Mouse (Mus musculus): ENCODE measurements around the gene Kifc5b. TPM values are rescaled to one million over a fixed set of nuclear protein-coding genes. Genes with fewer than 3 reads are reported as not detected.
A peak's percentile ranks its signal among the peaks of the same experiment; 100 is the strongest.
"Not testable (repeated sequence)": the region's sequence is repeated elsewhere in the genome, so short reads cannot be mapped to it uniquely, and the experiment has no call there.

Kifc5b gene
- total and polyA plus RNA-seq, 2 experiments from 2014 or later = 1.5 to 3.3 TPM

GRCm38 (mm10) chr17:26918343-26918742, 1.5 kb downstream of the Kifc5b start:
- H3K9me3 ChIP-seq (ENCODE audit: low read length) = no peaks in the 10 kb centered on the region
- H3K36me3 ChIP-seq (ENCODE audit: insufficient read depth) = no peaks in the 10 kb centered on the region
- ATAC-seq = no peak
- no peak overlapping the region for H3K4me2 ChIP-seq (ENCODE audit: low read depth)
- H3K27ac ChIP-seq (ENCODE audit: low read depth, low read length) = no peak overlapping the region
- no peaks in the 10 kb centered on the region for H3K27me3 ChIP-seq (ENCODE audit: insufficient read depth, low read length)
- no peak for DNase-seq
- no peak overlapping the region for H3K9ac ChIP-seq
- no peak for TF ChIP-seq CTCF (IDR thresholded peaks at IDR 0.05; ENCODE audit: low read depth)
- H3K4me3 ChIP-seq (ENCODE audit: low read depth, low read length) = no peak overlapping the region
- H3K4me1 ChIP-seq (ENCODE audit: insufficient read depth) = no peaks in the 10 kb centered on the region
- WGBS = 74% methylated on average over 2 of the region's 2 CpGs

DNA sequence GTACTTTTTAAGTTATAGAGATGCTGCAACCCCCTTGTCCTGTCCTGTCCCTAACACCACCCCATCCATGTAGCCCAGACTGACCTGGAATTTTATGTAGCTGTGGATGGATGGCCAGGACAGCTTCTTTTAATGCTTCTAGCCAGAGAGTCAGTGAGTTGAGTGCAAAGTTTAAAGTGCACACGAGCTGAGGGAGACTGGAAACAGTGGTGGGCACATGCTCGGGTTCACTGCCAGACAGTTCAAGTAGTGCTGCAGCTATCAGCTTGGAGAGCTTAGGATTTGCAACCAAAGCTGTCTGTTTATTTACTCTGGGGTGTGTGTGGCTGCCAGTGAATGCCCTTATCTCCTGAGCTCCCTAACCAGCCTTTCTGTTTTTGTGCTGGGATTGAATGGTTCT, 2.6 kb downstream of the Kifc5b start:
- ATAC-seq; DNase-seq; H3K27ac ChIP-seq (ENCODE audit: low read depth, low read length); H3K9ac ChIP-seq; H3K9me3 ChIP-seq (ENCODE audit: low read length); H3K4me2 ChIP-seq (ENCODE audit: low read depth); H3K36me3 ChIP-seq (ENCODE audit: insufficient read depth); H3K4me3 ChIP-seq (ENCODE audit: low read depth, low read length); H3K4me1 ChIP-seq (ENCODE audit: insufficient read depth); H3K27me3 ChIP-seq (ENCODE audit: insufficient read depth, low read length): not testable (repeated sequence)
- 81% methylated on average over 2 of the region's 2 CpGs for WGBS

DNA sequence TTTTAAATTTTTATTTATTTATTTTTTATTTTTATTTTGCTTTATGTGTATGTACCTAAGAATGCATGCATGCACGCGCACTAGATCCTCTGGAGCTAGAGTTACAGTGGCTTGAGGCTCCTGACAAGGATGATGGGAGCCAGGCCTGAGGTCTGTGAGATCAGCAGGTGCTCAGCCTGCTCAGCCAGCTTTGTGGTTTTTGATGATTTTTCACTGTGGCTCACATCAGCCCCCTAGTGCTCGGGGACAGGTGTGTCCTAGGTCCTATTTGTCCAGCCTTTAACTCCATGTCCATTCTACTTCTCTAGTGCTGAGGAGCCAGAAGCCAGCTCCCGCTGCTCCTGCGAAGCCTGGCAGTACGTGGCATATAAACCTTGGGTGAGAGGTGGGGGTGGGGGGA, 5.5 kb downstream of the Kifc5b start:
- not testable (repeated sequence) for H3K4me1 ChIP-seq (ENCODE audit: insufficient read depth)

GRCm38 (mm10) chr17:26925414-26925813, 8.5 kb downstream of the Kifc5b start:
- DNase-seq; H3K9ac ChIP-seq; H3K27ac ChIP-seq (ENCODE audit: low read depth, low read length); H3K27me3 ChIP-seq (ENCODE audit: insufficient read depth, low read length); H3K36me3 ChIP-seq (ENCODE audit: insufficient read depth); H3K4me2 ChIP-seq (ENCODE audit: low read depth); H3K4me1 ChIP-seq (ENCODE audit: insufficient read depth); H3K9me3 ChIP-seq (ENCODE audit: low read length); H3K4me3 ChIP-seq (ENCODE audit: low read depth, low read length); ATAC-seq: not testable (repeated sequence)
- 98% methylated on average over 9 of the region's 9 CpGs for WGBS

More for the DNA sequence above, 5.5 kb downstream of the Kifc5b start:
- not testable (repeated sequence) for H3K9ac ChIP-seq; H3K27ac ChIP-seq (ENCODE audit: low read depth, low read length); H3K36me3 ChIP-seq (ENCODE audit: insufficient read depth); H3K27me3 ChIP-seq (ENCODE audit: insufficient read depth, low read length); ATAC-seq; DNase-seq; H3K9me3 ChIP-seq (ENCODE audit: low read length); H3K4me2 ChIP-seq (ENCODE audit: low read depth); H3K4me3 ChIP-seq (ENCODE audit: low read depth, low read length)
- WGBS = 95% methylated on average over 5 of the region's 6 CpGs

GRCm38 (mm10) chr17:26931795-26932194, 14.9 kb downstream of the Kifc5b start:
- H3K27me3 ChIP-seq (ENCODE audit: insufficient read depth, low read length); H3K9ac ChIP-seq; ATAC-seq; H3K4me1 ChIP-seq (ENCODE audit: insufficient read depth); H3K27ac ChIP-seq (ENCODE audit: low read depth, low read length); H3K4me3 ChIP-seq (ENCODE audit: low read depth, low read length); H3K9me3 ChIP-seq (ENCODE audit: low read length); H3K4me2 ChIP-seq (ENCODE audit: low read depth): not testable (repeated sequence)
- TF ChIP-seq CTCF (IDR thresholded peaks at IDR 0.05; ENCODE audit: low read depth) = peak; percentile 65
- DNase-seq = peak; percentile 54
- H3K36me3 ChIP-seq (ENCODE audit: insufficient read depth) = peaks cover 22% of the 10 kb centered on the region
- 63% methylated on average over 7 of the region's 7 CpGs for WGBS

DNA sequence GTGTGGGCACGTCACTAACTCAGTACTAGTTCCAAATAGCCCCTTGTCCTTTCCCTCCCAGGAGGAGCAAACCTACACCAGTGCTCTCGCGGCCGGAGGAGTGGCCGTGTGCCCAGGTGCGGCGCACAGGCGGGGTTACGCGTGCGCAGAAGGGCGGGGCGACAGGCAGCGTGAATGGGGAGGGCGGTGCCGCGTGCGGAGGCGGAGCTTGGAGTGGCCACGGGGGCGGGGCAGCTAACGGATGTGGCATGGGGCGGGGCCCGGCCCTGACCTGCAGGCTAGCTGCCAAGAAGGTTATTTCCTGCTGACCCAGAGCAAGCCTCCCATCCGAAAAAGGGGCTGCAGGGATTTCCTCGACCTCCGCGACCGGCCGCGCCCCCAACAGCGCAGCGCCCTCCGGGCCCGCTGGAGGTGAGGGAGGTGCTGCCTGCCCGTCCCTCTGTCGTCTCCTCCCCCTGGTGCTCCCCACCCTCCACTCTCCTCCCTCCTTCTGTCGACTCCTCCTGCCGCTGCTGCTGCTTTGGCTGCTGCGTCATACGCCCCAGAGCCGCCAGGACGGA, 16.0 kb downstream of the Kifc5b start, which contains the start of gene Phf1:
Gene Phf1 (plus strand): TSS at position 214 of the 560 bp plus-strand sequence.
- Histone ChIP-seq H3K27ac (ENCODE audit: low read depth, low read length) (peak within 1 kb of the TSS; percentile 86), H3K4me2 (ENCODE audit: low read depth) (peak within 1 kb of the TSS; percentile 75), H3K27me3 (ENCODE audit: insufficient read depth, low read length) (no peaks in the 10 kb centered on the region), H3K9ac (peak within 1 kb of the TSS; percentile 64), H3K4me1 (ENCODE audit: insufficient read depth) (no peaks in the 10 kb centered on the region), H3K4me3 (ENCODE audit: low read depth, low read length) (peak within 1 kb of the TSS; percentile 72), H3K9me3 (ENCODE audit: low read length) (no peaks in the 10 kb centered on the region), H3K36me3 (ENCODE audit: insufficient read depth) (peaks cover 28% of the 10 kb centered on the region)
- peak; percentile 13; the same call in 1 of the 2 replicates for TF ChIP-seq CTCF (IDR thresholded peaks at IDR 0.05; ENCODE audit: low read depth)
- under 1% methylated on average over 33 of the region's 43 CpGs for WGBS
- peak; percentile 88 for ATAC-seq
- peak; percentile 92 for DNase-seq

- peak overlapping the region; percentile 72 for H3K4me3 ChIP-seq (ENCODE audit: low read depth, low read length)
- peak overlapping the region; percentile 75 for H3K4me2 ChIP-seq (ENCODE audit: low read depth)
- H3K27ac ChIP-seq (ENCODE audit: low read depth, low read length) = peak overlapping the region; percentile 86
- no peaks in the 10 kb centered on the region for H3K9me3 ChIP-seq (ENCODE audit: low read length)
- no peak for ATAC-seq
- H3K36me3 ChIP-seq (ENCODE audit: insufficient read depth) = peaks cover 28% of the 10 kb centered on the region
- H3K27me3 ChIP-seq (ENCODE audit: insufficient read depth, low read length) = no peaks in the 10 kb centered on the region
- H3K4me1 ChIP-seq (ENCODE audit: insufficient read depth) = peaks cover under 1% of the 10 kb centered on the region; the same call in 1 of the 2 replicates
- TF ChIP-seq CTCF (IDR thresholded peaks at IDR 0.05; ENCODE audit: low read depth) = no peak; the same call in 1 of the 2 replicates
- no peak for DNase-seq
- H3K9ac ChIP-seq = peak overlapping the region; percentile 64
- WGBS = 8% methylated on average over 12 of the region's 13 CpGs
These were observed 16.5 kb downstream of the Kifc5b start for GRCm38 (mm10) chr17:26933419-26933818.

Measured in forebrain, postnatal 0 days (tissue).